In the genomic region with DNA sequence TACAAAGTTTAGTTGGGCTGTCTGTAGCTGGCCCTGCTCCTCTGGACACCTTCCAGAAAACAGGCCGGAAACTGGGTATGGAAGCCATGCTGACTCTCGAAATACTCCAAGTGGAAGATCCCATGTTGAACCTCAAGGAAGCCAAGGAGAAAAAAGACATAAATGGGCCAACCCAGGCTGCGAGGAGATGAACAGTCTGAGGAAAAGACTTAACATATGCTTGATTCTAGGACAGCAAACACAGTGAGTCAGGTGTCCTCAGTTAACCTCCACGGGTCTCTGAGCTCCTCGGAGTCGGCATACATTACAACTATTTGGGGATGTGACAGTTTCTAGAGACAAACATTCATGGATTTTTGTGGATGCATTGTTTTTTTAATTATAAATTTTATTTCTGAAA, we compare ENCODE assay signal across 5 mouse cellular contexts.
"Had no signal": no experiment of that assay in that cellular context is flagged by ENCODE, and none has a peak within 500 bp of the region (broad histone marks: within the 10 kb centered on the region; RNA-seq: fewer than 3 reads in every experiment).

No protein-coding gene starts in this region.

- DNase-seq: kidney, adult 2 months; kidney, postnatal 25 days; liver, embryonic 13.5 days; lung, embryonic 14.5 days; thymus, postnatal 25 days had no signal
